Mouse (Mus musculus) T-helper 17 cell (primary cell): ENCODE data around the gene Sfmbt2.

Source experiments
- in situ Hi-C, 2 experiments: fragments of 300-600 bp; cut with MboI, MseI; formaldehyde crosslinking; loops; 1 replicate in 1 of 2; 2 replicates in 1 of 2; pipeline ENCODE4 v1.15.1; 2025; ENCODE audit warnings: high pct_unique_total_duplicates in 2 of 2

The Sfmbt2 gene

GRCm38 (mm10) chr2:10541762-10542161, 171.5 kb downstream of the Sfmbt2 start:
- in situ Hi-C loops: no loop called here

DNA sequence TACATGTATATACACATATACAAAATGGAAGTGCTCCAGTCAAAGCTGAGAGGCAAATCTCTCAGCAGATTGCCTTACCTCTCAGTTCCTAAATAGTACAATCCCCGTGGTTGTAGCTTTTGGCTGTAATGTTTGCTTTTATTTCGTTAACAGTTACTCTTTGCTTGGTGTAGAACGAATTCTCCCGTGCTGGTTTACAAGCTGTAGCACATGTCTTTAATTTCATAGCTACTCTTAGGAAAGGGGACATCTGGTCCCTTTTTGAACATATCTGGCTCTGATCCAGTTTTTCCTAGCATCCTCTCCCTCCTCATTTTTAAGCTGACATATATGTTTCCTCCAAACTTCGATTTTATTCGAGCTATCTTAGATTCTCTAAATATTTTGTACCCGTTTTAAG, 172.1 kb downstream of the Sfmbt2 start:
- in situ Hi-C loops: no loop called here

GRCm38 (mm10) chr2:10558816-10559215, 188.5 kb downstream of the Sfmbt2 start:
- in situ Hi-C loops: no loop called here

DNA sequence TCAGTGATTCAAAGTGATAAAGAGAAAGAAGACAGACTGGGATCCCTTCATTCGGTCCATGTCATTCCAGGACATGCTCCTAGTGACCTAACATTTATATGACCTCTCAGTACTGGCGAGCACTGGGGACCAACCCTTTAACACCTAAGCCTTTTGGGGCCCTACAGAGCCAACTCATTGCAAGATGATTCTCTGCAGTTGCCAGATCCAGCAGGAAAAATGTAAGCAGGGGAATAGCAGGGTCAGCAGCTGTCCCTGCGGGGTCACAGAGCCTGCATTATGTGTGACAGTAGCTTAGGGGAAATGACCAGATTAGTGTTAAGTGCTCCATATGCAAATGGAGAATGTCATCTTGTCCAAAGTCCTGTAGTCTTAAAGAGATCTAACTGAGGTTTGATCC, 195.2 kb downstream of the Sfmbt2 start:
- in situ Hi-C loops: no loop called here

GRCm38 (mm10) chr2:10569392-10569791, 199.1 kb downstream of the Sfmbt2 start:
- in situ Hi-C loops: no loop called here

GRCm38 (mm10) chr2:10572311-10572710, 202.0 kb downstream of the Sfmbt2 start:
- in situ Hi-C loops: no loop called here

DNA sequence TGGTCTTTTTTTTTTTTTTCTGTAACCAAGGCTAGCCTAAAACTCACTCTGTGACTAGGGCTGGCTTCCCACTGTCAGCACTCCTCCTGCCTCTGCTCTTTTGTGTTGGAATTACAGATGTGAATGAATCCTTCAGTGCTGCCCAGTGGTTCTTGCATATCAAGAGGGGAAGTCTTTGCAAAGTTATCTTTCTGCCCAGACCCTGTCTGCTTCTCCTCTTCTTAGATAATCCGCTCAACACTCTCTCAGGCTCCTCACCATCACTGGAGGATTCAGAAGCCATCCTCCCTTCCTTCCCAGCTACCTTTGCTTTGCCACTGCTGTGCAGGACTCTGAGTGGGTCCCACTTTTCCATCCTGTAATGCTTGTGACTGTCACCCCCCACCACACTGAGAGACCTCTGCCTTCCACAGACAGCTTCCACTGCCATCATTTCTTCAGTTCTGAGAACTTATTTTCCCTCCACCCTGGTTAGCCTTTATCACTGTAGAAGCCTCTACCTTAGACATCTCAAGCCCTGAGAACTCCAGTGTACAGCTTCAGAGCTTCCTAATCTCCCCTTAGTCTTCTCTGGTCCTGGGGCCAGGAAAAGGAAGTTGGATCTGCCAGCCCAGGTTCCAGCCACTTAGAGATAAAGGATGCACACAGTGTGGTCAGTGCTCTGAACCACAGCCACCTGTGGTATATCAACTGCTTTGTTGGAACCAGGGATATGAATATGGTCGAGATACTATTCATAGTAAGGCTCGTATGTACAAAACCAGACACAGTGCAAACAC, 205.8 kb downstream of the Sfmbt2 start:
- in situ Hi-C loops: no loop called here

DNA sequence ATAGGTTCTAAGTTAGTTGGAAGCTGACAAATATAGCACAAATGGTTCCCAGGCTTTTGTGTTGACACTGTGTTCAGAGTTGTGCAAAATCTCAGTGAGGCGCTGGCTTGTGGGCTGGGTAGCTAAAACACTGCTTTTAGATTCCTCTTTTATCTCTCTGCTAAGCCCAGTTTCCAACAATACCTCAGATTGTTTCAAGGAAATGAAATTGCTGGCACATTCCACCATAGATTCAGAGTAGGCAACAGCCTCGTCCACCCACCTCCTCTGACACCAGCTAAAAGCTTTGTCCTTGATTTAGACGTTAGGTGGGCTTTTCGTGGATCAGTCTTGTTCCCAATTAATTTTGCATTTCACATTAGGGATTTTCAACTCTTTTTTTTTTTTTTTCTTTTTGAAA, 212.4 kb downstream of the Sfmbt2 start:
- in situ Hi-C loops: loop anchor here in 1 of 2 experiments (10.0 kb wide), 1 partner anchor 982 kb away; no protein-coding TSS in a partner anchor

- in situ Hi-C loops: loop anchor here in 1 of 2 experiments (10.0 kb wide), 1 partner anchor 982 kb away; no protein-coding TSS in a partner anchor
Observed at GRCm38 (mm10) chr2:10583103-10583502, 212.8 kb downstream of the Sfmbt2 start.

GRCm38 (mm10) chr2:10591310-10591709, 221.0 kb downstream of the Sfmbt2 start:
- in situ Hi-C loops: no loop called here

DNA sequence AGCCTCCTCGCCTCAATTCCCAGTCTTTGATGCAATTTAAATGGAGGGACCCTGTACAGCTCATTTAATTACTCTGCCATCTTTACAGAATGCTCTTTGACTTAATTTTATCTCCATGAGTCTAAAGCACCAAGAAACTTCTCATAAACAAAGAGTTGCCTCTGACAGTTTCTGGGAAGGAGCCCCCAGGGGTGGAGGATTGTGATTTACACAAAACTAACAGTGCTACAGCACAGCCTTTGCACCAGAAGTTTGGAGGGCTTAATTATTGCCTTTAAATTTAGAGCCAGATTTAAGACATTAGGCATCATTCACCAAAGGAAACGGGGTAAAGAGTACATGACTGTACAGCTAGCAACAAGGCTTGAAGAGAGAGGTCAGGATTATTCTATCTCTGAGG, 245.2 kb downstream of the Sfmbt2 start:
- in situ Hi-C loops: no loop called here
